Mouse (Mus musculus) spleen, postnatal 14 days (tissue): ENCODE data around the gene Cnot2.
"Not testable (repeated sequence)": the region's sequence is repeated elsewhere in the genome, so short reads cannot be mapped to it uniquely, and the experiment has no call there.

Experiments
- DNase-seq, 2 experiments: peaks; one replicate each; pipeline ENCODE4 v3.0.0; 2021 to 2022; ENCODE audit warnings: low spot score in 2 of 2

Cnot2 gene

GRCm38 (mm10) chr10:116581369-116581718 is at the start of gene Cnot2:
Cnot2 (minus strand) TSS chr10:116581511.
- DNase-seq: peak; percentile 87 to 92

- no peak for DNase-seq
Measured at GRCm38 (mm10) chr10:116628926-116629325, 47.6 kb upstream of the Cnot2 start.

DNA sequence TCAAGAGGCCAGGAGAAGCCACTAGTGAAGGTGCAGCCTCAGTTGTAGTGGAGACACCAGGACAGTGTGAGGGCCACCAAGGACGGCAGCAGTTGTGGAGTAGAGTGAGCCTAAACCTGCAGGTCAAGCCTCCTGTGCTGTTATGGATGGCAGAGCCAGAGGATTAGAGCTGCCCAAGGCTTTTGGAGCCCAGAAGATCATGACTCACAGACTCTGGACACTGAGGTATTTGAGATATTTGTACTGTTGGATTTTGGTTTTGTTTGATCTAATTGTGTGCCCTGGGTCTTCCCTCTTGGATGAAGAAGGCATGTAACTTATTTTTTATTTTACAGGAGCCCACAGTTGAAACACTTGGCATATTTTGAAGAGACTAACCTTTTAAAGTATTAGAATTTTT is 44.7 kb upstream of the Cnot2 start:
- no peak for DNase-seq

DNA sequence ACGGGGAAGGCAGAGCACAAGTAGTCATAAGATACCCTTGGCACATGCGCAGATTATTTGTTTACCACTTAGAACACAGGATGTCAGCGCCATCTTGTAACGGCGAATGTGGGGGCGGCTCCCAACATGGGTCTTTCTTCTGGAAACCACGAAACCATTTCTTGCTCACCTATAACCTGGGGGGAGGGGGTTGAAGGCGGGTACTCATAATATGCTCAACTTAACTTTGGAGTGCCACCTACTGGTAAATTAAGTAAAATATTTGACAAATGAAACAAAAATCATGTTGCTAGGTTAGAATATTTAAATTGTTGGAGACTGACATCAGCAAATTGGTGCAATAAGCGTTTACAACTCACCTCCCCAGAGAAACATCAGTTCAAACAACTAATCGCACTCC is 31.9 kb upstream of the Cnot2 start:
- DNase-seq: not testable (repeated sequence)

DNA sequence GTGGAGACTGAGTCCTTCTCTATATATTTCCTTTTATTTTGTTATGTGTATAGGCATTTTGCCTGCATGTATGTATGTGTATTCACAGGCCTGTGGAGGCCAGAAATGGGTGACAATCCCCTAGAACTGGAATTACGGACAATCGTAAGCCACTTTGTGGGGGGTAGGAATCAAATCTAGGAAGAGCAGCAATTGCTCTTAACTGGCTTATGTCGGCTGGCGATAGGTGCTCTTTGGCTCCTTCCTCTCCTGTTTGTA is 23.5 kb upstream of the Cnot2 start:
- no peak for DNase-seq

DNA sequence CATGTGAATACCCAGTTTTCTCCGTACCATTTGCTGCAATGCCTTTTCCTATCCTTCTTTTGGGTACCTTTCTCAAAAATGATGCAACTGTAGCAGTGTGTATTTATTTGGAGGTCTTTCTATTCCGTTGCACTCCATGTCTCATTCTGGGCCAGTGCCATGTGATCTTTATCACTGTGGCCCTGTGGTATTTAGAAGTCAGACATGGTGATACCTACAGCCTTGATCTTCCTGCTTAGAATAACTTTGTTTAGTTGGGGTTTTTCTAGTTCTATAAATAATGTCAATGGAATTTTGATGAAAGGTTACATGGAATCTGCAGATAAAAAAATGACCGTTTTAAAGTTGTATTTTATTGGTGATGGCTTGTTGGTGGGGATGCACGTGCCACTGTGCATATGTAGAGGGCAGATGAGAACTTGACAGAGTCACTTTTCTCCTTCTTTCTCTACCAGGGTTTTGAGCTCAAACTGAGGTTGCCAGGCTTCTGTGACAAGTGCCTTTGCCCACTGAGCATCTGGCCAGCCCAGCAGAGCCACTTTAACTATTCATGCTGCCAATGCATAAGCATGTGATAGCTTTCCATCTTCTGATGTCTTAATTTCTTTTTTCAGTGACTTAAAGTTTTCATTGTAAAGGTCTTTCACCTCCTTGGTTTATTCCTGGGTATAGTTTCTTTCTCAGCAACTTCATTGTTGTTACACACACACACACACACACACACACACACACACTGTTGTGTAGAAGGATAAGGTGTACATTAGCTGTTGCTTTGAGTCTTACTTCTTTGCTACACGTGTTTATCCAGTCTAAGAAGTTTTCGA is 23.0 kb upstream of the Cnot2 start:
- no peak for DNase-seq

DNA sequence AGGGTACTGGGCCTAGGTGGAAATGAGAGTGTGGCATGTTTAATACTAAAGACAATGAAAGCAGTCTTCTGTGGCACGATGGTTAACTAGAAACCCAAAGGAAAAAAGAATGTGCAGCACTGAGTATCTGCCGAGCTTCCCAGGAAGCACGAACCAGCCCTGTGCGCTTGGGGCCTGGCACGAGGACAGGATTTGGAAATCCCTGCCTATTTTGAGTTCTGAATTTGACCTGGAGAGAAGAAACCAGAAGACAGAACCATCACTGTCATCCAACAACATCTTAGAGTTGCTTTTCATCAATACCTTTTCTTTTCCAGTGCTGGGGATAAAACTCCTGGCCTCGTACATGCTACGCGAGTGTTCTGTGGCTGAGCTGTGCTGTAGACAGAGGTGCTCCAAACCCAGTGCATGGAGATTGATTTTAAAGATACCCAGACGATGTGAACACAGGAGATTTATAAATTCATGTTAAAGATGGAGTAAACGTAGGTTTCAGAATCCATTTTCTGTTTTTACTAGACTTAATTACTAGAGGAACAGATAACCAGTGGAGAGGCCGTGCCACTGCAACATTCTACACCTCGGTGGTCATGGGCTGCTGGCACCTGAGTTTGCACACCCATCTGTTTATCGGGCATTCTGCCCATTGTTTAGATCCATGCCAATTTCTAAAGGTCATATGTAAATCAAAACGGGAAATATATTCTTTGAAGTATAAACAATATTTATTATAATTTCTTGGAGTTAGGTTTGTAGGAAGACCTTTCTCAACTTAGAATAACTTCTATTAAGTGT is 17.9 kb upstream of the Cnot2 start:
- DNase-seq: no peak

DNA sequence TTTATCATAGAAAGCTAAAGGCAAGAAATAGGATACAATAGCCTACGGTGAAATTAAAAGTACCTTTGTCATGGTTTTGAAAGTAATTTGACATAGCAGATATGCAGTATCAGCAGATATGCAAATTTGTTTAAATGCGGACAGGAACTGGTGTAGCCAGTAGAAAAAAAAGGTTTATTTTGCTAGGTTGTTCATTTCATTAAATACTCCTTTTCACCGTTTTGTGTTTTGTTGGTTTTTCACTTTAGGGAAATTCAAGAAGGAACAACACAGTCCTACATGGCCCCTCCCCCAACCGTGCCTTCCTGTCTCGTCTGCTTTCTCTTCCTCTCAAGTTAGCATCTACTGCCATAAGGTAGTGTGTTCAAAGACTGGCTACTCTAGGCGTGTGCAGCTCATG is 1.4 kb upstream of the Cnot2 start:
- DNase-seq: peak; percentile 12 to 39

DNA sequence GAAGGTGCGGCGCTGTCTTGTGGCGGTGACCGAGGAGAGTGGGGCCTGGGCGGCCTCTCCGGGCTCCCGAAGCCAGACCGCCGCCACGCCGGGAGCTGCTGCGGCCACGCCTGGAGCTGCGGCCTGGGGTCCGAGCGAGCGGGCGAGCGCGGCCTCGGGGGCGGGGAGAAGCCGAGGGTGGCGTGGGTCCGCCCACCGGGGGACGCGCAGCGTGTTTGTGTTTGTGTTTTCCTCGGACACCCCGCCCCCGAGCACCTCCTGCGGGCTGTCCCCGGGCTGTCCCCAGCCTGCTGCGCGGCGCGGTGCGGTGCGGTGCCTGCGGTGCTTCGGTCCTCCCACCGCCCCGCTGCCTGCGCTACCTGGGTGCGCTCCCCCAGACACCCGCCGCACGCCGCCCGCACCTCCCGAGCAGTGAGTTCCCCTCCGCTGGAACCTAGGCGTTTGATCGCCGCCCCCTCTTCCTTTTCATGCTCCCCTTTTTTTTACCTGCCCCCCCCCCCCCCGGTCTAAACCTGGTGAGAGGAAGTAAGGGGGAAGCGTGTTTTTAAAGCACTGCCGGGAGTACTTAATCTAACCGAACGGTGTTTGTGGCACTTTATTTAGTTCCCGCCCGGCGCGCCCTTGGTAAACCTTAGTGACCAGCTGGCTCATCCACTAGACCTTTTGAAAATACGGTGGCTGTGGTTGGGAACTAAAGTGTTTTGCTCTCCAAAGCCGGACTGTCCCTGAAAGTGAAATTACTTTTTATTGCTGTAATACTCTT is 589 bp upstream of the Cnot2 start:
- peak; percentile 35 to 50 for DNase-seq

DNA sequence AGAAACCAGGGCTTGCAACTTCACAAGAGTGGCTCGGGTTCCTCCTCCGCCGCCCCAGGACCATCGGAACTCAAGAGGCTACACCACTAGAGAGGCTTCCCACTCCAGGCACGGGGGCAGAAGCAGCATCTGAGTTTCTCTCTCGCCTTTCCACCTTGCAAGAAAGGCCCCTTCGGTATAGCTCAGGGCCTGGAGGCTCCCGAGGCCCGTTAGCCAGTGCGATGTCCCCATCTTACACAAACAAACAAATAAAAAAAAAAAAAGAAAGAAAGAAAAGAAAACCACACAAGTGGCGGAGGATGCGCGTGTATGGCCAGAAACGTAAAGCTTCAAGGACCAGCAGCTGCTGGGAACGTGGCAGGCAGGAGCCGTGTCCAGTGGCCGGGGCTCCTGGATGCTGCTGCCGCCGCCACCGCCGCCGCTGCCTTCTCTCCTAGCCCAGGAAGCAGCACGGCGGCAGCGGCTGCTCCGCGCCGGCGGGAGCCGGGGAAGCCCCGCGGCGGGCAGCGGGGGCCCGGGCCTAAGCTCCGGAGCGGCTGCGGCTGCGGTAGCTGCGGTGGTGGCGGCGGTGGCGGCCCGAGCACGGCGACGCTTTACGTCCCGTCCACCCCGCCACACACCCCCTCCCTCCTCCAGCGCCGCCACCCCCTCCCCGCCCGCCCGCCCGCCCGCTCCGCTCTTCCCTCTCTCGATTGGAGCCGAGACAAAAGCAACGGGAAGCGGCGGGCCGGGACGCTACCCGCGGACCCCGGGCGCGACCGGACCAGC is 536 bp downstream of the Cnot2 start:
- DNase-seq: peak; percentile 39 to 41

DNA sequence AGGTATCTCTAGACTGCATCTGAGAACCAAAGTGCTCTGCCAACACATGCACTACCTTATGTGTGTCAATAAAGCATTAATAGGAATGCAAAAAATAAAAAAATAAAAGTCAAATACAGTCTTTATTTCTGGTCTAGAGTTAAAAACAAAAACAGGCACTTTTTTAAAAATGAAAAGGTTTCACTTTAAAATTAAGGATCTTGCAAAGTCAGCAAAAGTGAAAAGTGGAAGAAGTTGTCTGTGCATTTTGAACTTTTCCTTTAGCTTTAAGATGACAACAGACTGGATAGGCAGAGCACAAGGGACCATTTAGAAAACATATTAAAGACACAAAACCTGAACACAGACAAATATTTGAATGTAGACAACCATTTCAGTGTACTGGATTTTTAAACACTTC is 1.8 kb downstream of the Cnot2 start:
- no peak for DNase-seq

DNA sequence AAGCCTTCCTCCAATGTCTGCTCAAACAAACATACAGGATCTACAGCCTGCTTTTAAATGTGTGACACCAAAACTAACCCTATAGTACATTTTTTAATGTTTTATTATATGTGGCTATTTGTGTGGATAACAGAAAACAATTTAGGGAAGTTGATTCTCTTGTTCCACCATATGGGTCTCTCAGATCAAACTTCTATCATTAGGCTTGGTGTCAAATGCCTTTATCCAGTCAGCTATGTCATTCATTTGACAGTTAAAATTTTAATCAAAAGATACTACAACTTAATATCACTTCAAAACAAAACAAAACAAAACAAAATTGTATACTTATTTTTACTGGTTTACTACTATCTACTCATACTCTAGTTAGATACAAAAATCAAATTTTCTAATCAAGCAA is 2.9 kb downstream of the Cnot2 start:
- no peak for DNase-seq

- DNase-seq: no peak
Measured at GRCm38 (mm10) chr10:116577181-116577580, 4.1 kb downstream of the Cnot2 start.

GRCm38 (mm10) chr10:116576071-116576470 is 5.2 kb downstream of the Cnot2 start:
- DNase-seq: not testable (repeated sequence)

- no peak for DNase-seq
Measured at GRCm38 (mm10) chr10:116570526-116570925, 10.8 kb downstream of the Cnot2 start.

DNA sequence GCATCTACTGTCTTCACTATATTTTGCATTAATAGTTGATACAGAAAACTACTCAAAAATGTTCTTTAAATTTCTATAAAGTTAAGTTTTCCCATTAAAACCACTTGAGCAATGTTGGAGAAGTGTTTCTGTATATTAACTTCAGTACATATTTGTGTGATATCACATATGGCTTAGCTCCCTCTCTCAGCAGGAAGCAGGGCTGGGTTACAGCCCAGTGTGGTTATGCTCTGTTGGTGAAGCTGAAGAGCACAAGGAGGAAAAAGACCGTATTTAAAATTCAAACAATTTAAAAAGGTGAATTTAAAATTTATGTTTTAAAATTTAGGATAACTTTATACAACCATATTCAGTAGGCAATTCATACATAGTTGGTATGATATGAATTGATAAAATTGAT is 12.8 kb downstream of the Cnot2 start:
- DNase-seq: no peak

DNA sequence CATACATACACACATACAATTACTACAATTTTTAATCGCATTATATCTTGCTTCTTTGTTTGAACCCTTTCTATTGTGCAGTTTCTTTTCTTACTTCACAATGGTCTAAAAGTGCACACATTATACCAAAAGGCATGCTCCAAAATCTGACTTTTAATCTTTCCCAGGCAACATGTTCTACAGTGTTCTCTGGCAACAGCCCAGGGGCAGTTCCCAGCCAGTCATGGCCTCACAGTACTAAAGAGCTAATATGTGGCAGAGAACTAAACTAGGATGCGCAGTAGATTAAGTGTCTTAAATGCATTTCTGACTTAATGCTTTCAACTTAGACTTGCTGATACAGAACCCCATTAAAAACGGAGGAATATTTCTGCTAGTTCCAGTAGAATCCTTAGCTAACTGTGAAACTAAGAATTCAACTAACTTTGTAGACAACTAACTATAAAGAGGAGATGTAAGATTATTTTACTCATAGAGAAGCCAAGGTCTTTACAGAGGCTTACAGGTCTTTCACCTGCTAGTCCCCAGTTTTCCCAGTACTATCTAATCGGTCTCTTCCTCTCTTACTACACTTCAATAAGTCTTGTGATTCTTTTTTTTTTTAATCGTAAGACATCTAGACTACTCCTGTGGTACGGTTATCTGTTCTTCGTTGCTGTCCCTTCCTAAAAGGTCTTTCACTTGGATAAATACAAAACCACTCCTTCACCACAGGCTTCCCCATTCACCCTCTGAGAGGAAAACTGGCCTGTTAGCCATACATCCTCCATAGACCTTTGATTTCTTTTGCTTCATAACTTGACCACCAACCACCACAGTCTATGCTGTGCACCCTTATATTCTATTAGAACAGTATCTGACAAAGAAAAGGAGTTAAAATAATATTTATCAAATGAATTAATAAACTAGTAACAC is 13.6 kb downstream of the Cnot2 start:
- no peak for DNase-seq

- DNase-seq: not testable (repeated sequence)
Measured at GRCm38 (mm10) chr10:116566492-116566891, 14.8 kb downstream of the Cnot2 start.

DNA sequence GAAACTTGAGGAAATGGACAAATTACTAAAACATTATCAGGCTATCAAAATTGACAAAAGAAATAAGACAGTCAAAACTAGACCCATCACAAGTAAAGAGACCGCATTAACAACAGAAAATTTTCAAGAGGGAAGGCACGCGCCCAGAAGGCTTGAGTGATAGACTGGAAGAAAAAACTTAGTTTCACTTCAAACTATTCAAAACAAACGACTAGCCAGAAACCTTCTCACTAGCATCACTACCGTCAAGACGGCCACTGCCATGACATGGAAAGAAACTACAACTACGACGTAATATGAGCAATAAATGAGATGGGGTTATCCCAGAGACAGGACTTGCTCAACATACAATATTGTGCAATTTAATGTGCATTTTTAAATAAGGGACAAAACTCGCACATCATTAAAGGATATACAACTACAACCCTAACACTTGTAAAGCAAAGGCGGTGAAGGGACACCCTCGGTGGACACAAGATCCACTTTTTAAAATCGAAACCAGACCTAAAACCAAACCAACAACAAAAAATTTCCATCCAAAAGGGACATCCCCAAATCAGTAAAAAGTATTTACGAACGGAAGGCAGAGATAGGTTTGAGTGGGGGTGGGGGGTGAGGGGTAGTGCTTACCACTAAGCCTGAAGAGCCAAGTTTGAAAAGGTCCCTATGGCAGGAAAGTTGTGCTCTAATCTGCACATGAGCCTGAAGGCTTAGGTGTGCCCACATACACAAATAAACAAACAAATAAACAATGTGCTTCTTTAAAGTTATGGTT is 16.3 kb downstream of the Cnot2 start:
- no peak for DNase-seq
